Mouse (Mus musculus) thymus, adult 2 months (tissue): ENCODE measurements around the gene Rem1.

Source experiments
- CTCF ChIP-seq: fragments of 200-500 bp; IDR thresholded peaks from 2 replicates; pipeline ENCODE4 v1.5.1; 2012; ENCODE audit warnings: mild to moderate bottlenecking, control low read depth, low read length, moderate library complexity, borderline replicate concordance; ENCODE audit not compliant: control insufficient read depth, poor library complexity, insufficient read depth; ENCODE audit errors: extremely low read depth
- POLR2A ChIP-seq: fragments of 200-500 bp; IDR thresholded peaks from 2 replicates; pipeline ENCODE4 v1.6.1; 2012; ENCODE audit warnings: mild to moderate bottlenecking, low read length, control low read depth, moderate library complexity; ENCODE audit not compliant: control insufficient read depth, poor library complexity, insufficient read depth; ENCODE audit errors: extremely low read depth

DNA sequence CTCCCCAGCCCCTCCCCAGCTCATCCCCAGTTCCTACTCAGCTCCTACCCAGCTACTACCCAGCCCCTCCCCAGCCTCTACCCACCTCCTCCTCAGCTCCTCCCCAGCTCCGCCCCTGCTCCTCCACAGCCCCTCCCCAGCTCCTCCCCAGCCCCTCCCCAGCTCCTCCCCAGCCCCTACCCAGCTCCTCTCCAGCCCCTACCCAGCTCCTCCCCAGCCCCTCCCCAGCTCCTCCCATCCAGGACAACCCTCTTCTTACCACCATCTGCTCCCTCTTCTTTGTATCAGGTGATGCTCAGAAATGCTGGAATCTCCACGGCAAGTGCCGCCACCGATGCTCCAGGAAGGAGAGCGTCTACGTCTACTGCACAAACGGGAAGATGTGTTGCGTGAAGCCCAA lies 14.6 kb upstream of the Rem1 start:
- TF ChIP-seq CTCF: no peak
- no peak for TF ChIP-seq POLR2A
